Mouse (Mus musculus): ENCODE measurements around the gene Abca1.

Abca1 gene

GRCm38 (mm10) chr4:53102529-53102928, 57.2 kb downstream of the Abca1 start:
- Histone ChIP-seq H3K27me3 (ENCODE audit: control insufficient read depth, insufficient read depth, low read length, poor library complexity, severe bottlenecking) (no peaks in the 10 kb centered on the region), H3K36me3 (ENCODE audit: control insufficient read depth, insufficient read depth, low read length, poor library complexity, severe bottlenecking) (peaks cover 16% of the 10 kb centered on the region; the same call in 1 of the 2 replicates)
- DNase-seq (ENCODE audit: low read depth, low spot score): no peak

GRCm38 (mm10) chr4:53101306-53101705, 58.4 kb downstream of the Abca1 start:
- no peaks in the 10 kb centered on the region for H3K27me3 ChIP-seq (ENCODE audit: control insufficient read depth, insufficient read depth, low read length, poor library complexity, severe bottlenecking)
- DNase-seq (ENCODE audit: low read depth, low spot score): no peak
- peaks cover 13% of the 10 kb centered on the region; the same call in 1 of the 2 replicates for H3K36me3 ChIP-seq (ENCODE audit: control insufficient read depth, insufficient read depth, low read length, poor library complexity, severe bottlenecking)

GRCm38 (mm10) chr4:53100492-53100891, 59.2 kb downstream of the Abca1 start:
- no peak for DNase-seq (ENCODE audit: low read depth, low spot score)
- H3K27me3 ChIP-seq (ENCODE audit: control insufficient read depth, insufficient read depth, low read length, poor library complexity, severe bottlenecking): no peaks in the 10 kb centered on the region
- 0 out of 2 replicates have a peak, but pooled peaks cover 6% of the 10 kb centered on the region for H3K36me3 ChIP-seq (ENCODE audit: control insufficient read depth, insufficient read depth, low read length, poor library complexity, severe bottlenecking)

- DNase-seq (ENCODE audit: low read depth, low spot score): no peak
- peaks cover 18% of the 10 kb centered on the region for H3K36me3 ChIP-seq (ENCODE audit: control insufficient read depth, insufficient read depth, low read length, poor library complexity, severe bottlenecking)
Observed at GRCm38 (mm10) chr4:53094850-53095249, 64.8 kb downstream of the Abca1 start.

GRCm38 (mm10) chr4:53094331-53094730, 65.4 kb downstream of the Abca1 start:
- H3K27me3 ChIP-seq (ENCODE audit: control insufficient read depth, insufficient read depth, low read length, poor library complexity, severe bottlenecking): no peaks in the 10 kb centered on the region

More at GRCm38 (mm10) chr4:53094850-53095249, 64.8 kb downstream of the Abca1 start:
- H3K27me3 ChIP-seq (ENCODE audit: control insufficient read depth, insufficient read depth, low read length, poor library complexity, severe bottlenecking): no peaks in the 10 kb centered on the region

GRCm38 (mm10) chr4:53093615-53094014, 66.1 kb downstream of the Abca1 start:
- Histone ChIP-seq H3K27me3 (ENCODE audit: control insufficient read depth, insufficient read depth, low read length, poor library complexity, severe bottlenecking) (no peaks in the 10 kb centered on the region), H3K36me3 (ENCODE audit: control insufficient read depth, insufficient read depth, low read length, poor library complexity, severe bottlenecking) (peaks cover 20% of the 10 kb centered on the region)
- DNase-seq (ENCODE audit: low read depth, low spot score): no peak

More at GRCm38 (mm10) chr4:53094331-53094730, 65.4 kb downstream of the Abca1 start:
- peaks cover 19% of the 10 kb centered on the region for H3K36me3 ChIP-seq (ENCODE audit: control insufficient read depth, insufficient read depth, low read length, poor library complexity, severe bottlenecking)
- DNase-seq (ENCODE audit: low read depth, low spot score): no peak

- DNase-seq (ENCODE audit: low read depth, low spot score): no peak
- Histone ChIP-seq H3K27me3 (ENCODE audit: control insufficient read depth, insufficient read depth, low read length, poor library complexity, severe bottlenecking) (no peaks in the 10 kb centered on the region), H3K36me3 (ENCODE audit: control insufficient read depth, insufficient read depth, low read length, poor library complexity, severe bottlenecking) (peaks cover 20% of the 10 kb centered on the region)
Observed at GRCm38 (mm10) chr4:53089641-53090040, 70.1 kb downstream of the Abca1 start.

GRCm38 (mm10) chr4:53088999-53089398, 70.7 kb downstream of the Abca1 start:
- H3K27me3 ChIP-seq (ENCODE audit: control insufficient read depth, insufficient read depth, low read length, poor library complexity, severe bottlenecking): no peaks in the 10 kb centered on the region
- H3K36me3 ChIP-seq (ENCODE audit: control insufficient read depth, insufficient read depth, low read length, poor library complexity, severe bottlenecking): peaks cover 18% of the 10 kb centered on the region
- DNase-seq (ENCODE audit: low read depth, low spot score): no peak

GRCm38 (mm10) chr4:53086636-53087035, 73.1 kb downstream of the Abca1 start:
- Histone ChIP-seq H3K36me3 (ENCODE audit: control insufficient read depth, insufficient read depth, low read length, poor library complexity, severe bottlenecking) (peaks cover 20% of the 10 kb centered on the region), H3K27me3 (ENCODE audit: control insufficient read depth, insufficient read depth, low read length, poor library complexity, severe bottlenecking) (no peaks in the 10 kb centered on the region)
- no peak for DNase-seq (ENCODE audit: low read depth, low spot score)

GRCm38 (mm10) chr4:53085634-53086033, 74.1 kb downstream of the Abca1 start:
- Histone ChIP-seq H3K36me3 (ENCODE audit: control insufficient read depth, insufficient read depth, low read length, poor library complexity, severe bottlenecking) (peaks cover 22% of the 10 kb centered on the region), H3K27me3 (ENCODE audit: control insufficient read depth, insufficient read depth, low read length, poor library complexity, severe bottlenecking) (no peaks in the 10 kb centered on the region)
- no peak for DNase-seq (ENCODE audit: low read depth, low spot score)

GRCm38 (mm10) chr4:53083071-53083470, 76.6 kb downstream of the Abca1 start:
- H3K27me3 ChIP-seq (ENCODE audit: control insufficient read depth, insufficient read depth, low read length, poor library complexity, severe bottlenecking): no peaks in the 10 kb centered on the region
- no peak for DNase-seq (ENCODE audit: low read depth, low spot score)
- H3K36me3 ChIP-seq (ENCODE audit: control insufficient read depth, insufficient read depth, low read length, poor library complexity, severe bottlenecking): peaks cover 20% of the 10 kb centered on the region

- H3K36me3 ChIP-seq (ENCODE audit: control insufficient read depth, insufficient read depth, low read length, poor library complexity, severe bottlenecking): peaks cover 21% of the 10 kb centered on the region
- no peak for DNase-seq (ENCODE audit: low read depth, low spot score)
- no peaks in the 10 kb centered on the region for H3K27me3 ChIP-seq (ENCODE audit: control insufficient read depth, insufficient read depth, low read length, poor library complexity, severe bottlenecking)
Observed at GRCm38 (mm10) chr4:53082451-53082850, 77.2 kb downstream of the Abca1 start.

- H3K27me3 ChIP-seq (ENCODE audit: control insufficient read depth, insufficient read depth, low read length, poor library complexity, severe bottlenecking): no peaks in the 10 kb centered on the region
- peaks cover 21% of the 10 kb centered on the region for H3K36me3 ChIP-seq (ENCODE audit: control insufficient read depth, insufficient read depth, low read length, poor library complexity, severe bottlenecking)
- DNase-seq (ENCODE audit: low read depth, low spot score): no peak
Observed at GRCm38 (mm10) chr4:53081851-53082250, 77.8 kb downstream of the Abca1 start.

- H3K36me3 ChIP-seq (ENCODE audit: control insufficient read depth, insufficient read depth, low read length, poor library complexity, severe bottlenecking): peaks cover 26% of the 10 kb centered on the region
- no peak for DNase-seq (ENCODE audit: low read depth, low spot score)
- H3K27me3 ChIP-seq (ENCODE audit: control insufficient read depth, insufficient read depth, low read length, poor library complexity, severe bottlenecking): no peaks in the 10 kb centered on the region
Observed at GRCm38 (mm10) chr4:53080290-53080689, 79.4 kb downstream of the Abca1 start.

- Histone ChIP-seq H3K27me3 (ENCODE audit: control insufficient read depth, insufficient read depth, low read length, poor library complexity, severe bottlenecking) (no peaks in the 10 kb centered on the region), H3K36me3 (ENCODE audit: control insufficient read depth, insufficient read depth, low read length, poor library complexity, severe bottlenecking) (peaks cover 32% of the 10 kb centered on the region)
- no peak for DNase-seq (ENCODE audit: low read depth, low spot score)
Observed at GRCm38 (mm10) chr4:53078793-53079310, 80.8 kb downstream of the Abca1 start.

GRCm38 (mm10) chr4:53076788-53077350, 82.8 kb downstream of the Abca1 start:
- Histone ChIP-seq H3K27me3 (ENCODE audit: control insufficient read depth, insufficient read depth, low read length, poor library complexity, severe bottlenecking) (no peaks in the 10 kb centered on the region), H3K36me3 (ENCODE audit: control insufficient read depth, insufficient read depth, low read length, poor library complexity, severe bottlenecking) (peaks cover 35% of the 10 kb centered on the region)
- no peak for DNase-seq (ENCODE audit: low read depth, low spot score)

Data from splenic B cell, adult 2 months (primary cell).